Mouse (Mus musculus) G1E-ER4 (cell line): Measurements from ENCODE around the gene Vmn2r60. TPM values are rescaled to one million over a fixed set of nuclear protein-coding genes. Genes with fewer than 3 reads are reported as not detected.

Experiments used
- GATA1 ChIP-seq: IDR thresholded peaks from one replicate; pipeline ENCODE4 v1.8.0; 2012; ENCODE audit warnings: low read length, inconsistent platforms
- polyA plus RNA-seq: library from polyadenylated mRNA; stranded (reverse); fragments of >175 nt; gene quantifications from 2 replicates; pipeline ENCODE4 v1.2.3, GENCODE M21; 2012

Gene Vmn2r60
- not detected in 2 replicates for polyA plus RNA-seq

DNA sequence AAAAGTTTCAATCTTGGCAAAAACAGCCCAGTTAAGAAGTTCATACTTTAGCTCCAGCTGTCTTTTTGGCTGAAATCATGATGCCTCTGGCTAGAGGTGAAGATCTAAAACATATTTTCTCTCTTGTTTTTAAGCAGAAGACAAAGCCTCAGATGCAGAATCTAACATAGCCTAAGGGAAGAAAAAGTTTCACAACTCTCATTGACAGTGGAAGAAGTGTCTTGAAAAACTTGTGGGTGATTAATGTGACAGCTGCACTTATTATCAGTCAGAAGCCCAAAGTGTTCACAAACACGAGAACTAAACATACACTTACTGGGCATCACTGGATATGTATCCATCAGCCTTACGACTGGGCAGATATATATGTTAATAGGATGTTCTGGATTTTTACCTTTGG, at the start of gene Vmn2r60:
Gene Vmn2r60, plus strand, starts transcription at position 301 of the 400 bp plus-strand sequence.
- TF ChIP-seq GATA1: no peak

DNA sequence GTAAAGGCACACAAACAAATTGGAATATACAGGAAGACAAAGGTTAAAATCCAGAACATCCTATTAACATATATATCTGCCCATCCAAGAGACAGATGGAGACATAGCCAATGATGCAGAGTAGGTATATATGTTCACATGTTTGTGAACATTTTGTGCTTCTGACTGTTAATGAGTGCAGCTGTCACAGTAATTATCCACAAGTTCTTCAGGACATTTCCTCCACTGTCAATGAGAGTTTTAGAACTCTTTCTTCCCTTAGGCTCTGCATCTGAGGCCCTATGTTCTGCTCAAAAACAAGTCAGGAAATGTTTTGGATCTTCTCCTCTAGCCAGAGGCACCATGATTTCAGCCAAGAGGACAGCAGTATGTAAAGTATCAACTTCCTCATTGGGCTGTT, 48.6 kb upstream of the Vmn2r60 start, which contains the start of gene Vmn2r59:
Gene Vmn2r59, minus strand, starts transcription at position 101 of the 400 bp plus-strand sequence.
- no peak for TF ChIP-seq GATA1

Other genes with a start within 250 kb of the Vmn2r60 start
- not detected in 2 replicates for gene Vmn2r58, start 235.1 kb upstream of the Vmn2r60 start, polyA plus RNA-seq
- gene Vmn2r59, start 48.7 kb upstream of the Vmn2r60 start, polyA plus RNA-seq: not detected in 2 replicates
- not detected in 2 replicates for gene Vmn2r61, start 152.3 kb downstream of the Vmn2r60 start, polyA plus RNA-seq